Mouse (Mus musculus) Muller cell, postnatal 12 days (primary cell): ENCODE data around the gene Kcnn3.

Experiments
- DNase-seq: peaks from one replicate; pipeline ENCODE4 v3.0.0-alpha.2; 2015; ENCODE audit errors: inconsistent ontology term

The Kcnn3 gene

GRCm38 (mm10) chr3:89520618-89521502, 896 bp downstream of the Kcnn3 start:
- DNase-seq: peak; percentile 75

- peak; percentile 37 for DNase-seq
Measured at GRCm38 (mm10) chr3:89521503-89521854, 1.5 kb downstream of the Kcnn3 start.

GRCm38 (mm10) chr3:89522450-89523128, 2.6 kb downstream of the Kcnn3 start:
- peak; percentile 67 for DNase-seq

- no peak for DNase-seq
Measured at GRCm38 (mm10) chr3:89526298-89527090, 6.5 kb downstream of the Kcnn3 start.

- no peak for DNase-seq
Measured at GRCm38 (mm10) chr3:89529796-89530195, 9.8 kb downstream of the Kcnn3 start.

GRCm38 (mm10) chr3:89534566-89535097, 14.7 kb downstream of the Kcnn3 start:
- peak; percentile 84 for DNase-seq

GRCm38 (mm10) chr3:89535147-89535546, 15.2 kb downstream of the Kcnn3 start:
- DNase-seq: no peak

- no peak for DNase-seq
Measured at GRCm38 (mm10) chr3:89539036-89539739, 19.2 kb downstream of the Kcnn3 start.

GRCm38 (mm10) chr3:89539740-89540370, 19.9 kb downstream of the Kcnn3 start:
- DNase-seq: no peak

- no peak for DNase-seq
Measured at GRCm38 (mm10) chr3:89540371-89540743, 20.4 kb downstream of the Kcnn3 start.

- DNase-seq: no peak
Measured at GRCm38 (mm10) chr3:89546951-89547350, 27.0 kb downstream of the Kcnn3 start.

GRCm38 (mm10) chr3:89548805-89549204, 28.8 kb downstream of the Kcnn3 start:
- no peak for DNase-seq

- DNase-seq: no peak
Measured at GRCm38 (mm10) chr3:89549488-89549887, 29.5 kb downstream of the Kcnn3 start.

GRCm38 (mm10) chr3:89551880-89552279, 31.9 kb downstream of the Kcnn3 start:
- DNase-seq: no peak

- no peak for DNase-seq
Measured at GRCm38 (mm10) chr3:89553432-89553831, 33.5 kb downstream of the Kcnn3 start.

- no peak for DNase-seq
Measured at GRCm38 (mm10) chr3:89553946-89554345, 34.0 kb downstream of the Kcnn3 start.

- no peak for DNase-seq
Measured at GRCm38 (mm10) chr3:89554587-89554986, 34.6 kb downstream of the Kcnn3 start.

- no peak for DNase-seq
Measured at GRCm38 (mm10) chr3:89557811-89558210, 37.8 kb downstream of the Kcnn3 start.

GRCm38 (mm10) chr3:89558972-89559910, 39.3 kb downstream of the Kcnn3 start:
- peak; percentile 58 for DNase-seq

GRCm38 (mm10) chr3:89561386-89561785, 41.4 kb downstream of the Kcnn3 start:
- no peak for DNase-seq
